Mouse (Mus musculus) embryonic facial prominence, embryonic 14.5 days (tissue): ENCODE data around the gene Alg9. TPM values are rescaled to one million over a fixed set of nuclear protein-coding genes. Genes with fewer than 3 reads are reported as not detected.

ENCODE experiments used
- ATAC-seq: fragments of 200-750 bp; cut with Nextera tagmentation; 2 replicates; pipeline ENCODE4 v1.8.0; 2017; ENCODE audit warnings: low read depth, moderate number of reproducible peaks, moderate TSS enrichment
- DNase-seq: peaks from one replicate; pipeline ENCODE4 v3.0.0-alpha.2; 2015; ENCODE audit warnings: low spot score
- H3K27ac ChIP-seq: fragments of 300-500 bp; sonication (generic); replicated peaks from 2 replicates; pipeline ENCODE4 v1.5.1; 2014; ENCODE audit warnings: low read depth, mild to moderate bottlenecking, low read length, moderate library complexity
- H3K27me3 ChIP-seq: fragments of 300-500 bp; sonication (generic); replicated peaks from 2 replicates; pipeline ENCODE4 v1.6.1; 2014; ENCODE audit warnings: low read length; ENCODE audit not compliant: control insufficient read depth, insufficient read depth
- H3K36me3 ChIP-seq: fragments of 300-500 bp; sonication (generic); 2 replicates; pipeline ENCODE4 v1.6.1; 2014; ENCODE audit warnings: low read length, mixed read lengths; ENCODE audit not compliant: control insufficient read depth, insufficient read depth
- H3K4me1 ChIP-seq: fragments of 300-500 bp; sonication (generic); 2 replicates; pipeline ENCODE4 v1.6.1; 2014; ENCODE audit warnings: antibody characterized with exemption, low read length; ENCODE audit not compliant: control insufficient read depth, insufficient read depth
- H3K4me2 ChIP-seq: fragments of 300-500 bp; sonication (generic); 2 replicates; pipeline ENCODE4 v1.6.1; 2014; ENCODE audit warnings: low read depth, mild to moderate bottlenecking, low read length, moderate library complexity, mixed read lengths
- H3K4me3 ChIP-seq: fragments of 300-500 bp; sonication (generic); 2 replicates; pipeline ENCODE4 v1.5.1; 2014; ENCODE audit warnings: low read depth, mild to moderate bottlenecking, low read length
- H3K9ac ChIP-seq: fragments of 300-500 bp; sonication (generic); 2 replicates; pipeline ENCODE4 v1.6.1; 2014; ENCODE audit warnings: low read depth, mild to moderate bottlenecking, low read length, moderate library complexity, mixed read lengths
- H3K9me3 ChIP-seq: fragments of 300-500 bp; sonication (generic); 2 replicates; pipeline ENCODE4 v1.6.1; 2016; ENCODE audit warnings: low read length; ENCODE audit not compliant: control insufficient read depth
- WGBS: fragments of 180-500 bp; shearing (Covaris S2); extraction: QIAGEN DNeasy Blood & Tissue Kit; methylation state at CpG from one replicate; pipeline ENCODE4 v1.1.7; 2014; 5-methylcytosine and 5-hydroxymethylcytosine counted together
- polyA plus RNA-seq: library from polyadenylated mRNA; unstranded; fragments of >200 nt; fragmentation: Nextera tagmentation; extraction: Ambion mirVana; gene quantifications from 2 replicates; pipeline ENCODE4 v1.2.1, GENCODE M21; 2014

Gene Alg9
- polyA plus RNA-seq, 1 experiment from 2014 or later = 35.7 TPM

GRCm38 (mm10) chr9:50865803-50866202 lies 91.0 kb downstream of the Alg9 start:
- Histone ChIP-seq H3K4me2 (no peak overlapping the region), H3K4me1 (no peaks in the 10 kb centered on the region), H3K27ac (no peak overlapping the region), H3K36me3 (peaks cover 93% of the 10 kb centered on the region), H3K4me3 (no peak overlapping the region), H3K9ac (no peak overlapping the region), H3K27me3 (no peaks in the 10 kb centered on the region), H3K9me3 (no peaks in the 10 kb centered on the region)
- no peak for ATAC-seq
- 78% methylated on average over 8 of the region's 8 CpGs for WGBS
- DNase-seq = no peak

GRCm38 (mm10) chr9:50867015-50867414 lies 92.2 kb downstream of the Alg9 start:
- H3K36me3 ChIP-seq = peaks cover 87% of the 10 kb centered on the region

DNA sequence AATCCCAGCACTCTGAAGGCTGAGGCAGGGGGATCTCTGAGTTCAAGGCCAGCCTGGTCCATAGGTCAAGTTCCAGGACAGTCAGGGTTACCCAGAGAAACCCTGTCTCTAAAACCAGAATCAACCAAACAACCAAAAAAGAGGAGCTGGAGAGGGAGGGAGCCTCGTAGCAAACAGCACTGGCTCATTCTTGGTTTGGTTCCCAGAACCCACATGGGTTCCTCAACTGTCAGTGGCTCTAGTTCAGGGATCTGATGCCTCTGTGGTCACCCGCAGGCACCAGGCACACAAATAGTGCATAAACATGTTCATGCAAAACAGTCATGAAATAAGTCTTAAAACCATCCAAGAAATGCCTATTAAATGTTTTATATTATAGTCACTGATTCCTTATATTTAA lies 93.4 kb downstream of the Alg9 start:
- no peak for ATAC-seq
- Histone ChIP-seq H3K4me1 (no peaks in the 10 kb centered on the region), H3K4me3 (no peak overlapping the region), H3K36me3 (peaks cover 87% of the 10 kb centered on the region), H3K27me3 (no peaks in the 10 kb centered on the region), H3K9ac (no peak overlapping the region), H3K4me2 (no peak overlapping the region), H3K27ac (no peak overlapping the region), H3K9me3 (no peaks in the 10 kb centered on the region)
- WGBS = 92% methylated on average over 2 of the region's 2 CpGs
- no peak for DNase-seq

More at GRCm38 (mm10) chr9:50867015-50867414, 92.2 kb downstream of the Alg9 start:
- DNase-seq = no peak
- H3K9me3 ChIP-seq = no peaks in the 10 kb centered on the region
- no peak overlapping the region for H3K4me3 ChIP-seq
- H3K4me2 ChIP-seq = no peak overlapping the region
- no peak overlapping the region for H3K27ac ChIP-seq
- H3K9ac ChIP-seq = no peak overlapping the region
- H3K4me1 ChIP-seq = no peaks in the 10 kb centered on the region
- WGBS = 91% methylated on average over 6 of the region's 6 CpGs
- ATAC-seq = no peak
- H3K27me3 ChIP-seq = no peaks in the 10 kb centered on the region

- WGBS = 90% methylated on average over 9 of the region's 9 CpGs
- ATAC-seq = no peak
- H3K36me3 ChIP-seq = peaks cover 78% of the 10 kb centered on the region
- no peaks in the 10 kb centered on the region for H3K4me1 ChIP-seq
- no peak for DNase-seq
- no peak overlapping the region for H3K27ac ChIP-seq
- H3K9me3 ChIP-seq = no peaks in the 10 kb centered on the region
- H3K4me3 ChIP-seq = no peak overlapping the region
- no peaks in the 10 kb centered on the region for H3K27me3 ChIP-seq
- no peak overlapping the region for H3K9ac ChIP-seq
- H3K4me2 ChIP-seq = no peak overlapping the region
Observed at GRCm38 (mm10) chr9:50873210-50873609, 98.4 kb downstream of the Alg9 start.

DNA sequence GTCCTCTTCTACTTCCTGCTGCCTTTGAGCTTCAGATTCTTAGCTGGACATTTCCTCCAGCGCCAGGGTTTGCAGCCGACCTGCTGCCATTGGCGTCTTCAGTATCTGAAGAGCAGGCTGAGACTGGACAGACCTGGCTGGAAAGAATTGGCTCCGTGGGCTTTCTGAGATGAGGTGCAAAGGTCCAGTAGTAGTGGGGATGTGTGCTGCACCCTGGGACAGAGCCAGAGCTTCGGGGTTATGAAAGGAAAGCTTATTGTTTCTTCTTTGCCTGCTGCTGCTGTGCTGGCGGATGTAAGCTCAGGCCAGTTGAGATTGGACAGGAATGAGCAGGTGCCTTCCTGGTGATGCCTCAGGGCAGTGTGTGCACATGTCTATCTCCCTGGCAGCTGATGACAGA lies 99.2 kb downstream of the Alg9 start:
- Histone ChIP-seq H3K27me3 (no peaks in the 10 kb centered on the region), H3K27ac (no peak overlapping the region), H3K4me2 (no peak overlapping the region), H3K36me3 (peaks cover 79% of the 10 kb centered on the region), H3K9ac (no peak overlapping the region), H3K4me1 (no peaks in the 10 kb centered on the region), H3K4me3 (no peak overlapping the region), H3K9me3 (no peaks in the 10 kb centered on the region)
- ATAC-seq (no peak), DNase-seq (no peak)
- 87% methylated on average over 6 of the region's 6 CpGs for WGBS

DNA sequence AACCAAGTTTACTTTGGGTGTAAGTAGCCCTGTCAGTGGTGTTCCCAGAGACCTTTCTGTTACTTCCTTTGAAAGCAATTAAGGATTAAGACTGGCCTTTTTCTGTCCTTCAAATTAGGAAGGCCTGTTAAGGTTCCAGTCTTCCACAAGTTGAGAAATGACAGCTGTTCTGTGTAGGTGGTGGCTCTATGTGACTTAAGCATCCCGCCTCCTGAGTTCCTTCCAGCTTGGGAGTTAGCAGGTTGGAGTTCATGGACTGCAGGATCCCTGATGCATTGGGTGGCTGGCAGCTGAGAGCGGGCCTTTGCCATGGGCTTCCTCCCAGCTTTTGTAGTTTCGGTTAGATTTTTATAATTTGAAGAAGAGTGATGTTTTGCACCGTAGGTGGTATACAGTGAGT lies 100.7 kb downstream of the Alg9 start:
- H3K27me3 ChIP-seq = no peaks in the 10 kb centered on the region
- no peak overlapping the region for H3K4me2 ChIP-seq
- H3K4me1 ChIP-seq = no peaks in the 10 kb centered on the region
- no peak overlapping the region for H3K9ac ChIP-seq
- DNase-seq (no peak), ATAC-seq (no peak)
- H3K27ac ChIP-seq = no peak overlapping the region
- H3K36me3 ChIP-seq = peaks cover 82% of the 10 kb centered on the region
- no peaks in the 10 kb centered on the region for H3K9me3 ChIP-seq
- WGBS = 95% methylated on average over 4 of the region's 4 CpGs
- H3K4me3 ChIP-seq = no peak overlapping the region

- no peaks in the 10 kb centered on the region for H3K27me3 ChIP-seq
- peaks cover 81% of the 10 kb centered on the region for H3K36me3 ChIP-seq
Observed at GRCm38 (mm10) chr9:50876287-50876686, 101.5 kb downstream of the Alg9 start.

GRCm38 (mm10) chr9:50877431-50877830 lies 102.6 kb downstream of the Alg9 start:
- ATAC-seq = no peak
- Histone ChIP-seq H3K4me3 (no peak overlapping the region), H3K36me3 (peaks cover 87% of the 10 kb centered on the region), H3K4me2 (no peak overlapping the region), H3K9ac (no peak overlapping the region), H3K27ac (no peak overlapping the region), H3K4me1 (no peaks in the 10 kb centered on the region), H3K27me3 (no peaks in the 10 kb centered on the region), H3K9me3 (no peaks in the 10 kb centered on the region)
- WGBS = 84% methylated on average over 3 of the region's 3 CpGs
- DNase-seq = no peak

More at GRCm38 (mm10) chr9:50876287-50876686, 101.5 kb downstream of the Alg9 start:
- WGBS = 96% methylated on average over 3 of the region's 3 CpGs
- no peak for DNase-seq
- H3K4me3 ChIP-seq = no peak overlapping the region
- H3K4me2 ChIP-seq = no peak overlapping the region
- ATAC-seq = no peak
- no peaks in the 10 kb centered on the region for H3K9me3 ChIP-seq
- no peak overlapping the region for H3K27ac ChIP-seq
- no peak overlapping the region for H3K9ac ChIP-seq
- no peaks in the 10 kb centered on the region for H3K4me1 ChIP-seq

- Histone ChIP-seq H3K4me3 (no peak overlapping the region), H3K27me3 (no peaks in the 10 kb centered on the region), H3K4me2 (no peak overlapping the region), H3K36me3 (peaks cover 53% of the 10 kb centered on the region), H3K27ac (no peak overlapping the region), H3K4me1 (peaks cover 24% of the 10 kb centered on the region), H3K9ac (no peak overlapping the region), H3K9me3 (no peaks in the 10 kb centered on the region)
- whole genome bisulfite sequencing = 91% methylated on average over 2 of the region's 2 CpGs
- no peak for ATAC-seq
- DNase-seq = no peak
Observed at GRCm38 (mm10) chr9:50882183-50882582, 107.4 kb downstream of the Alg9 start.
